Comparison of ENCODE assay signal across 10 mouse cellular contexts in the genomic region with DNA sequence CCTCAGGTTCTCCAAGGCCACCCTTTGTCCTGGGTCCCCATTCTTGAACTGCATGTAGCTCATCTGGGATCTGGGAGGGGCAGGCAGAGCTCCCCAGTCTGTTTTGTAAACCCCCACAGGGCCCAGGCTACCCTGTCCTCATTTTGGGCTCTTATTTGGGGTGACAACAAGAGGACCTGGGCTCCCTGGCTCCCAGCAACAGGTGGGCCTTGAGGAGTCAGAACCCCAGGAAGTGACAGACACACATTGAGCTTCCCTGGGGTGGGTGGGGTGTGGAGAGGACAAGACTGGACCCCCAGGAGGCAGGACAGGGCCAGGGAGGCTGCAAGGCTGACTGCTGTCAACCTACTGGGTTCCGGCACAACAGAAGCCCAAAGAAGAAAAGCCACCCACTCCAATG. TPM values are rescaled to one million over a fixed set of nuclear protein-coding genes. Genes with fewer than 3 reads are reported as not detected.
DNase-seq lines count a peak whose midpoint lies in the region; ATAC-seq and TF ChIP-seq lines count a peak whose summit lies in the region.
"Had no signal": no experiment of that assay in that cellular context is flagged by ENCODE, and none has a peak within 500 bp of the region (broad histone marks: within the 10 kb centered on the region; RNA-seq: fewer than 3 reads in every experiment).

No protein-coding gene starts in this region.

- H3K36me3 ChIP-seq in kidney, postnatal 0 days (ENCODE audit: insufficient read depth, low read length), result no peaks in the 10 kb centered on the region
- peaks cover 23% of the 10 kb centered on the region for H3K36me3 ChIP-seq in embryonic facial prominence, embryonic 12.5 days
- no peaks in the 10 kb centered on the region for H3K36me3 ChIP-seq in myocyte (ENCODE audit: control insufficient read depth, insufficient read depth)

- H3K4me2 ChIP-seq in kidney, postnatal 0 days (ENCODE audit: low read length), result peak overlapping the region; percentile 98
- H3K4me2 ChIP-seq in embryonic facial prominence, embryonic 12.5 days (replicated peaks), result peak overlapping the region; percentile 97
- peak overlapping the region; percentile 98 for H3K4me2 ChIP-seq in myocyte (ENCODE audit: low read depth)

- H3K79me2 ChIP-seq in myocyte (ENCODE audit: control insufficient read depth, insufficient read depth), result peaks cover 55% of the 10 kb centered on the region

- no peak for DNase-seq in kidney, postnatal 0 days (ENCODE audit: low spot score)
- DNase-seq in kidney, postnatal 14 days, result no peak
- DNase-seq in induced T-regulatory cell, adult 2 months (ENCODE audit: low read depth), result peak; percentile 30
- no peak for DNase-seq in c-Kit-positive CD71-positive TER-119-positive erythroid progenitor cells, embryonic 14.5 days (ENCODE audit: low spot score)
- no peak for DNase-seq in cerebellum, adult 8-10 months
- DNase-seq in gastrocnemius, adult 8-10 months (ENCODE audit: low spot score in 2 of 2), result no peak
- DNase-seq: kidney, adult 18-20 months; thymus, postnatal 25 days had no signal

- no peaks in the 10 kb centered on the region for H3K9me3 ChIP-seq in kidney, postnatal 0 days (replicated peaks; ENCODE audit: low read length)
- H3K9me3 ChIP-seq in embryonic facial prominence, embryonic 12.5 days, result no peaks in the 10 kb centered on the region

- TF ChIP-seq POLR2A in myocyte (IDR thresholded peaks at IDR 0.05; ENCODE audit: insufficient read length, low read depth), result no peak

- peak overlapping the region; percentile 93 for H3K9ac ChIP-seq in kidney, postnatal 0 days (ENCODE audit: low read depth, low read length)
- H3K9ac ChIP-seq in embryonic facial prominence, embryonic 12.5 days, result peak overlapping the region; percentile 96

- no peak for ATAC-seq in kidney, postnatal 0 days (replicated peaks; ENCODE audit: low FRiP score, low read depth)
- ATAC-seq in embryonic facial prominence, embryonic 12.5 days (ENCODE audit: insufficient number of reproducible peaks, insufficient read depth, low FRiP score, low TSS enrichment), result no peak

- no peaks in the 10 kb centered on the region for H3K27me3 ChIP-seq in kidney, postnatal 0 days (ENCODE audit: insufficient read depth, low read length)
- H3K27me3 ChIP-seq in embryonic facial prominence, embryonic 12.5 days, result no peaks in the 10 kb centered on the region
- no peaks in the 10 kb centered on the region for H3K27me3 ChIP-seq in myocyte (ENCODE audit: control insufficient read depth, insufficient read depth, insufficient read length)

- 78% methylated on average over 1 of the region's 1 CpGs for WGBS in kidney, postnatal 0 days
- 76% methylated on average over 1 of the region's 1 CpGs for WGBS in embryonic facial prominence, embryonic 12.5 days

- peaks cover 31% of the 10 kb centered on the region for H3K4me1 ChIP-seq in kidney, postnatal 0 days (replicated peaks; ENCODE audit: insufficient read depth, low read length)
- H3K4me1 ChIP-seq in embryonic facial prominence, embryonic 12.5 days, result peaks cover 23% of the 10 kb centered on the region

- peak overlapping the region; percentile 86 for H3K4me3 ChIP-seq in kidney, postnatal 0 days (replicated peaks; ENCODE audit: low read depth, low read length)
- peak overlapping the region; percentile 96 for H3K4me3 ChIP-seq in embryonic facial prominence, embryonic 12.5 days
- H3K4me3 ChIP-seq in myocyte, result peak overlapping the region; percentile 44

- no peak overlapping the region for H3K27ac ChIP-seq in kidney, postnatal 0 days
- H3K27ac ChIP-seq in embryonic facial prominence, embryonic 12.5 days, result no peak overlapping the region

- peak overlapping the region; percentile 82 for H3ac ChIP-seq in myocyte (ENCODE audit: control insufficient read depth, insufficient read length)

- TF ChIP-seq CTCF in kidney, postnatal 0 days (IDR thresholded peaks at IDR 0.05; ENCODE audit: low read depth), result no peak

TF ChIP-seq in myocyte, 11 proteins besides CTCF, POLR2A, EP300 and RAD21:
- TF ChIP-seq SRF (IDR thresholded peaks at IDR 0.05; ENCODE audit: control insufficient read depth, insufficient read length, low read depth), result no peak
- TF ChIP-seq POLR2AphosphoS2 (IDR thresholded peaks at IDR 0.05; ENCODE audit: insufficient read length, low read depth), result no peak
- no peak for TF ChIP-seq TCF12 (IDR thresholded peaks at IDR 0.05; ENCODE audit: insufficient read depth, poor library complexity, severe bottlenecking)
- no peak for TF ChIP-seq MYOG (IDR thresholded peaks at IDR 0.05; ENCODE audit: control insufficient read depth in 1 of 3, insufficient read depth in 1 of 3, insufficient read length in 2 of 3, low read depth in 2 of 3)
- TF ChIP-seq MYOD1 (IDR thresholded peaks at IDR 0.05; ENCODE audit: control insufficient read depth in 1 of 3, insufficient read length in 2 of 3, low read depth in 2 of 3), result no peak
- no peak for TF ChIP-seq MAX (IDR thresholded peaks at IDR 0.05; ENCODE audit: low read depth)
- no peak for TF ChIP-seq E2F4 (IDR thresholded peaks at IDR 0.05; ENCODE audit: insufficient read depth)
- TF ChIP-seq REST (IDR thresholded peaks at IDR 0.05; ENCODE audit: insufficient read depth, insufficient read length), result no peak
- no peak for TF ChIP-seq USF1 (IDR thresholded peaks at IDR 0.05; ENCODE audit: low read depth)
- TF ChIP-seq CEBPB (IDR thresholded peaks at IDR 0.05; ENCODE audit: insufficient read depth, poor library complexity, severe bottlenecking), result no peak
- no peak for TF ChIP-seq TCF3 (IDR thresholded peaks at IDR 0.05; ENCODE audit: insufficient read length, low read depth)

RNA-seq across cellular contexts. Expression of a gene that starts 1.4 kb away (rescaled TPM):
- 69.5 and 72.3 TPM in 2 replicates for polyA plus RNA-seq in kidney, postnatal 0 days (2015; fragmentation: Nextera tagmentation; extraction: Ambion mirVana)
- polyA plus RNA-seq in embryonic facial prominence, embryonic 12.5 days (2016; fragmentation: Nextera tagmentation; extraction: Ambion mirVana), result 82.7 and 83.5 TPM in 2 replicates
- polyA plus RNA-seq in myocyte (2012; fragmentation: generic; extraction: Trizol), result 58.2 TPM
- 10 to 100 TPM; 26.2 to 30.7 (median 28.4) TPM for total RNA-seq in gastrocnemius, adult 8-10 months (2022)

RNA-seq across cellular contexts. Expression of a gene that starts 15.7 kb away (rescaled TPM):
- 566 and 582 TPM in 2 replicates for polyA plus RNA-seq in kidney, postnatal 0 days (2015; fragmentation: Nextera tagmentation; extraction: Ambion mirVana)
- polyA plus RNA-seq in embryonic facial prominence, embryonic 12.5 days (2016; fragmentation: Nextera tagmentation; extraction: Ambion mirVana), result 523 and 554 TPM in 2 replicates
- polyA plus RNA-seq in myocyte (2012; fragmentation: generic; extraction: Trizol), result 639 TPM
- total RNA-seq in gastrocnemius, adult 8-10 months (2022), result 100 to 1,000 TPM; 851 to 988 (median 920) TPM

RNA-seq across cellular contexts. Expression of a gene that starts 19.6 kb away (rescaled TPM):
- polyA plus RNA-seq in kidney, postnatal 0 days (2015; fragmentation: Nextera tagmentation; extraction: Ambion mirVana), result 0.80 and 0.92 TPM in 2 replicates
- polyA plus RNA-seq in embryonic facial prominence, embryonic 12.5 days (2016; fragmentation: Nextera tagmentation; extraction: Ambion mirVana), result 0.86 and 0.97 TPM in 2 replicates
- not detected for polyA plus RNA-seq in myocyte (2012; fragmentation: generic; extraction: Trizol)
- total RNA-seq in gastrocnemius, adult 8-10 months (2022), result under 1 TPM; 0.19 to 0.80 (median 0.24) TPM

RNA-seq across cellular contexts. Expression of a gene that starts 30.7 kb away (rescaled TPM):
- 29.2 and 30.8 TPM in 2 replicates for polyA plus RNA-seq in kidney, postnatal 0 days (2015; fragmentation: Nextera tagmentation; extraction: Ambion mirVana)
- polyA plus RNA-seq in embryonic facial prominence, embryonic 12.5 days (2016; fragmentation: Nextera tagmentation; extraction: Ambion mirVana), result 59.2 and 71.1 TPM in 2 replicates
- 11.3 TPM for polyA plus RNA-seq in myocyte (2012; fragmentation: generic; extraction: Trizol)
- 1 to 10 TPM; 3.1 to 4.3 (median 4.0) TPM for total RNA-seq in gastrocnemius, adult 8-10 months (2022)

RNA-seq across cellular contexts. Expression of a gene that starts 43.7 kb away (rescaled TPM):
- 1.7 and 1.8 TPM in 2 replicates for polyA plus RNA-seq in kidney, postnatal 0 days (2015; fragmentation: Nextera tagmentation; extraction: Ambion mirVana)
- polyA plus RNA-seq in embryonic facial prominence, embryonic 12.5 days (2016; fragmentation: Nextera tagmentation; extraction: Ambion mirVana), result 0.22 and 0.58 TPM in 2 replicates
- not detected for polyA plus RNA-seq in myocyte (2012; fragmentation: generic; extraction: Trizol)
- total RNA-seq in gastrocnemius, adult 8-10 months (2022), result 1 to 10 TPM in 1 of 4 experiments, under 1 TPM in 3; 0.27 to 1.0 (median 0.59) TPM

Comparison
In these comparisons a context has a peak if more than half of its experiments do, and no peak if none do; other contexts are left out.
1. H3K4me3 ChIP-seq: peak in every context shown above with its lines; median percentile 96 in embryonic facial prominence, embryonic 12.5 days; 86 in kidney, postnatal 0 days; 44 in myocyte.